Mouse (Mus musculus) CH12.LX (cell line): ENCODE data around the gene 1700016K19Rik. TPM values are rescaled to one million over a fixed set of nuclear protein-coding genes. Genes with fewer than 3 reads are reported as not detected.
A peak's percentile ranks its signal among the peaks of the same experiment; 100 is the strongest.

Source experiments
- DNase-seq: peaks from one replicate; pipeline ENCODE4 v3.0.0-alpha.2; 2013; ENCODE audit errors: extremely low read depth
- H3K27ac ChIP-seq: 2 replicates; pipeline ENCODE4 v1.5.1; 2012; ENCODE audit warnings: low read depth, mild to moderate bottlenecking, control low read depth, moderate library complexity; ENCODE audit not compliant: insufficient read depth
- H3K27me3 ChIP-seq: replicated peaks from 2 replicates; pipeline ENCODE3; 2012; ENCODE audit warnings: inconsistent platforms
- H3K36me3 ChIP-seq, 2 experiments: replicated peaks in 1 of 2; 2 replicates each; pipeline versions ENCODE3 to v1.6.1; 2012; ENCODE audit warnings: inconsistent platforms in 1 of 2, low read length in 1 of 2, mild to moderate bottlenecking in 1 of 2, mixed read lengths in 1 of 2, moderate library complexity in 1 of 2; ENCODE audit not compliant: control insufficient read depth in 1 of 2, insufficient read depth in 1 of 2
- H3K4me1 ChIP-seq, 2 experiments: 2 replicates each; pipeline ENCODE4 v1.6.1; 2012; ENCODE audit warnings: inconsistent platforms in 1 of 2, moderate library complexity in 1 of 2; ENCODE audit not compliant: insufficient read depth in 2 of 2, control insufficient read depth in 1 of 2
- H3K4me2 ChIP-seq: 2 replicates; pipeline ENCODE4 v1.6.1; 2012; ENCODE audit warnings: low read depth, mild to moderate bottlenecking, control low read depth; ENCODE audit not compliant: poor library complexity, insufficient read depth, severe bottlenecking
- H3K4me3 ChIP-seq, 3 experiments: fragments of 150-350 bp in 1 of 3; sonication (generic) in 1 of 3; replicated peaks in 1 of 3; 2 replicates each; pipeline versions ENCODE3 to v1.5.1; 2011 to 2012; ENCODE audit warnings: low read depth in 2 of 3, low read length in 2 of 3, mild to moderate bottlenecking in 2 of 3, moderate library complexity in 2 of 3, control low read depth in 1 of 3, improper control_type of control experiment in 1 of 3, inconsistent platforms in 1 of 3, mixed read lengths in 1 of 3; ENCODE audit not compliant: poor library complexity in 1 of 3
- H3K79me2 ChIP-seq: replicated peaks from 2 replicates; pipeline ENCODE4 v1.6.1; 2012; ENCODE audit warnings: mild to moderate bottlenecking, moderate library complexity; ENCODE audit not compliant: control insufficient read depth, poor library complexity, insufficient read depth, severe bottlenecking; ENCODE audit errors: extremely low read depth
- H3K9ac ChIP-seq: 2 replicates; pipeline ENCODE4 v1.6.1; 2012; ENCODE audit warnings: low read depth, mild to moderate bottlenecking, control low read depth, moderate library complexity; ENCODE audit not compliant: insufficient read depth
- H3K9me3 ChIP-seq: replicated peaks from 2 replicates; pipeline ENCODE3; 2012; ENCODE audit warnings: low read length, inconsistent platforms, mixed read lengths
- CHD2 ChIP-seq: IDR thresholded peaks from 2 replicates; pipeline ENCODE4 v1.6.1; 2011; ENCODE audit warnings: low read length, improper control_type of control experiment
- ETS1 ChIP-seq: conservative IDR thresholded peaks from 2 replicates; pipeline ENCODE4 v1.6.1; 2012; ENCODE audit warnings: low read depth, mild to moderate bottlenecking, inconsistent platforms, low read length, improper control_type of control experiment, moderate library complexity
- GABPA ChIP-seq: IDR thresholded peaks from 2 replicates; pipeline ENCODE4 v1.6.1; 2012; ENCODE audit warnings: low read depth, low read length, improper control_type of control experiment, inconsistent platforms; ENCODE audit not compliant: insufficient replicate concordance
- MAFK ChIP-seq: IDR thresholded peaks from 2 replicates; pipeline ENCODE4 v1.6.1; 2011; ENCODE audit warnings: low read length, improper control_type of control experiment; ENCODE audit not compliant: insufficient replicate concordance
- MAZ ChIP-seq: IDR thresholded peaks from 2 replicates; pipeline ENCODE4 v1.6.1; 2012; ENCODE audit warnings: low read depth, mild to moderate bottlenecking, inconsistent platforms, low read length, improper control_type of control experiment, moderate library complexity
- PAX5 ChIP-seq: IDR thresholded peaks from 2 replicates; pipeline ENCODE4 v1.6.1; 2012; ENCODE audit warnings: low read length, inconsistent platforms, mixed read lengths
- SIN3A ChIP-seq: IDR thresholded peaks from 2 replicates; pipeline ENCODE4 v1.6.1; 2012; ENCODE audit warnings: low read length, improper control_type of control experiment, inconsistent platforms
- SMC3 ChIP-seq: IDR thresholded peaks from 2 replicates; pipeline ENCODE4 v1.6.1; 2011; ENCODE audit warnings: low read depth, low read length, improper control_type of control experiment
- ZC3H11A ChIP-seq: IDR thresholded peaks from 2 replicates; pipeline ENCODE4 v1.6.1; 2012; ENCODE audit warnings: low read depth, mild to moderate bottlenecking, inconsistent platforms, low read length, improper control_type of control experiment
- dilution Hi-C: fragments of 300-500 bp; cut with MboI; formaldehyde crosslinking; loops from 2 replicates; pipeline ENCODE4 v1.14.3; 2020; ENCODE audit warnings: low sequenced_read_pairs; ENCODE audit not compliant: extremely low pct_unique_long_range_greater_than_20kb, extremely low pct_ligation_motif_present
- in situ Hi-C: fragments of 300-500 bp; cut with MboI; formaldehyde crosslinking; loops from 3 replicates; pipeline ENCODE4 v1.14.3; 2019; ENCODE audit warnings: low sequenced_read_pairs, low pct_ligation_motif_present, low pct_unique_long_range_greater_than_20kb, mixed read lengths
- polyA plus RNA-seq: library from polyadenylated mRNA; unstranded; fragments of >175 nt; gene quantifications from 2 replicates; pipeline ENCODE4 v1.2.1, GENCODE M21; 2012; ENCODE audit warnings: low read depth; ENCODE audit not compliant: insufficient read length
- total RNA-seq, 2 experiments: library from RNA; depleted of rRNA; stranded (reverse); fragments of 300-350 nt in 1 of 2; fragments of >200 nt in 1 of 2; gene quantifications; 2 replicates each; pipeline ENCODE4 v1.2.3; 2012 to 2014

Gene 1700016K19Rik
- total and polyA plus RNA-seq, 3 experiments = 0.76 TPM; not detected in 2

DNA sequence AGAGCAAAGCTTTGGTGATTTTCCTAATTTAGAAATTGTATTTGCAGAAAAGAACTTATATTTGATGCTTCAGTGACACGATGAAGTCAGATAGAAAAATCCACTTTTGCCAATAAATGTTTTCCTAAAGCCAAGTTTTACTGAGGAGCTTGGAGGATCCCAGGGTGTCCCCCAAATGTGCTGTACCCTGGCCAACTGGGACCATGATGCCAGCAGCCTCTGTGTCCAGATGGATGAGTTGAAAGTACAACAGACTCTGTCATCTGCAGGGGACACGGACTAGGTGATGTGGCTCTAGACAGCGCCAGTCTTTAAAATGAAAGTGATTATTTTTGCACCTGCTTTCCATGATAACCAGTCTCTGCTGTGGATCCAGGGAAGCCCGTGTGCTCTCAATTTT is 20.2 kb downstream of the 1700016K19Rik start:
- H3K79me2 ChIP-seq = no peaks in the 10 kb centered on the region
- TF ChIP-seq SIN3A = no peak
- no peak for TF ChIP-seq ETS1
- no peak for TF ChIP-seq MAZ
- TF ChIP-seq ZC3H11A = no peak
- TF ChIP-seq GABPA = no peak
- TF ChIP-seq SMC3 = no peak
- no peak for TF ChIP-seq PAX5
- TF ChIP-seq, all 38 proteins: peak for 0
- peaks cover 33% of the 10 kb centered on the region for H3K27me3 ChIP-seq
- DNase-seq = no peak
- H3K9ac ChIP-seq = no peak overlapping the region
- dilution Hi-C loops = no loop called here
- H3K4me1 ChIP-seq = no peaks in the 10 kb centered on the region; a peak in 1 of 4 replicates
- in situ Hi-C loops = loop anchor here (10.0 kb wide), 1 partner anchor 135 kb away; no protein-coding TSS in a partner anchor
- H3K4me3 ChIP-seq = no peak overlapping the region
- H3K9me3 ChIP-seq = no peaks in the 10 kb centered on the region
- no peaks in the 10 kb centered on the region for H3K36me3 ChIP-seq
- no peak overlapping the region for H3K27ac ChIP-seq
- peak overlapping the region; percentile 19 for H3K4me2 ChIP-seq

DNA sequence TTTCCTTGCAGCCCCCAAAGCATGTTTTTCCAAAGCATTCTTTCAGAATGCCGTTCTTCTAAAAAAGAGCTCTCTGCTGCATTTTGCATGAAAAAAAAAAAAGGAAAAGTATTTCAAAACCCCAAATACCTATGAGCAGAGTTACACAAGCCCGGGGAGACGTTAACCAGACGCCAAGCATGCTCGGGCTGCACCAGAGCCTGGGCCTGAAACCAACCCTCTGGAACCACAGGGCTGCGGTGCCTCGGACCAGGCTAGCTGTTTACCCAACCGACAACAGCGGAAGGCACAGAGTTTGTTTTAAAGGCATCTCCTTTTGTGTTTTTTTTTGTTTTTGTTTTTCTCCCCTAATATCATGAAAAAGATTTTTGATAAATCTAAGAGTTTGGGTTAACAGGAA is 21.2 kb downstream of the 1700016K19Rik start:
- Histone ChIP-seq H3K9me3 (no peaks in the 10 kb centered on the region), H3K4me2 (no peak overlapping the region), H3K4me3 (no peak overlapping the region), H3K27ac (no peak overlapping the region), H3K36me3 (no peaks in the 10 kb centered on the region), H3K27me3 (peaks cover 43% of the 10 kb centered on the region), H3K9ac (no peak overlapping the region), H3K4me1 (no peaks in the 10 kb centered on the region; a peak in 1 of 4 replicates), H3K79me2 (no peaks in the 10 kb centered on the region)
- DNase-seq = no peak
- TF ChIP-seq MAFK = no peak
- in situ Hi-C loops = loop anchor here (10.0 kb wide), 1 partner anchor 134 kb away; no protein-coding TSS in a partner anchor
- dilution Hi-C loops = no loop called here

DNA sequence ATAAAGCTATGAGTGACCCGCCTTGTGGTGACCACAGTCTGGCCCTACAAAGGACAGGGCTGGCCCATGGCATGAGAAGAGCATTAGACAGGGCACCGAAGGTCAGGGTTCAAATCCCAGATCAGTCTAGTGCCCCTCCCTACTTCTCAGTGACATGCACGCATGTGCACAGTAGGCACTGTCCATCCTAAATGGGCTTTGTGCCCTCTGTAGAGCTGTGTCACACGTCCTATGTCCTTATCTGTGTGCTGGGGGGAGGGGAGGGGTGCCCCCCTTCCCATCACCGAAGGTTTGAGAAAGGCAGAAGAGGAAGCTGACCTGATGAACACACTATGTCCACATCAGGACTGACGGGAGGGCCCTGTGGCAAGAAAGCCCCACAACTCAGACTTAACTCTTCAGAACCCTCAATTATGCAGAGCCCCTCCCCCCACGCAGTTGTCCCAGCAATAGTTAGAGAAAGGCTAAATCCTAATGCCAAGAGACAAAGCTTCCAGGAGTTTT is 25.4 kb downstream of the 1700016K19Rik start:
- TF ChIP-seq CHD2 (0 out of 2 replicates have a peak, but pooled peaks have one; percentile 31), PAX5 (no peak)
- Histone ChIP-seq H3K27ac (no peak overlapping the region), H3K9ac (no peak overlapping the region), H3K4me3 (no peak overlapping the region), H3K36me3 (no peaks in the 10 kb centered on the region), H3K79me2 (no peaks in the 10 kb centered on the region), H3K4me1 (peaks cover 0 to 6% of the 10 kb centered on the region in 2 experiments; a peak in 2 of 4 replicates), H3K27me3 (peaks cover 77% of the 10 kb centered on the region), H3K9me3 (no peaks in the 10 kb centered on the region), H3K4me2 (no peak overlapping the region)
- in situ Hi-C loops = loop anchor here (10.0 kb wide), 1 partner anchor 130 kb away; no protein-coding TSS in a partner anchor
- DNase-seq = no peak
- dilution Hi-C loops = no loop called here
